Mouse (Mus musculus): Measurements from ENCODE around the gene Gm9758. TPM values are rescaled to one million over a fixed set of nuclear protein-coding genes. Genes with fewer than 3 reads are reported as not detected.
"Not testable (repeated sequence)": the region's sequence is repeated elsewhere in the genome, so short reads cannot be mapped to it uniquely, and the experiment has no call there.

Gene Gm9758
- not detected for total RNA-seq (2018; cell fraction: chromatin; rRNA removed)
- not detected for total RNA-seq (2018; cell fraction: cytosol; rRNA removed)
- not detected for total RNA-seq (2018; cell fraction: nucleus; rRNA removed)
- polyA plus RNA-seq (2018): not detected in 3 replicates

- H3K79me2 ChIP-seq (ENCODE audit: inconsistent target); H3K27ac ChIP-seq; H3K36me3 ChIP-seq (ENCODE audit: inconsistent target); H3K4me3 ChIP-seq (ENCODE audit: inconsistent target): not testable (repeated sequence)
- no CpG with 5 or more reads among the region's 1 CpGs for WGBS (ENCODE audit: missing documents)
These were observed at the start of gene Gm9758 for GRCm38 (mm10) chr5:14914799-14915198. Gene Gm9758 (minus strand): TSS chr5:14914899.

GRCm38 (mm10) chr5:14963821-14964220 is 49.1 kb upstream of the Gm9758 start:
- H3K4me3 ChIP-seq (ENCODE audit: inconsistent target); H3K27ac ChIP-seq; H3K36me3 ChIP-seq (ENCODE audit: inconsistent target); H3K79me2 ChIP-seq (ENCODE audit: inconsistent target): not testable (repeated sequence)
- 84% methylated on average over 8 of the region's 13 CpGs for WGBS (ENCODE audit: missing documents)

- not testable (repeated sequence) for H3K27ac ChIP-seq; H3K36me3 ChIP-seq (ENCODE audit: inconsistent target); H3K4me3 ChIP-seq (ENCODE audit: inconsistent target); H3K79me2 ChIP-seq (ENCODE audit: inconsistent target)
- 87% methylated on average over 3 of the region's 4 CpGs for WGBS (ENCODE audit: missing documents)
These were observed 46.8 kb upstream of the Gm9758 start for GRCm38 (mm10) chr5:14961502-14961901.

DNA sequence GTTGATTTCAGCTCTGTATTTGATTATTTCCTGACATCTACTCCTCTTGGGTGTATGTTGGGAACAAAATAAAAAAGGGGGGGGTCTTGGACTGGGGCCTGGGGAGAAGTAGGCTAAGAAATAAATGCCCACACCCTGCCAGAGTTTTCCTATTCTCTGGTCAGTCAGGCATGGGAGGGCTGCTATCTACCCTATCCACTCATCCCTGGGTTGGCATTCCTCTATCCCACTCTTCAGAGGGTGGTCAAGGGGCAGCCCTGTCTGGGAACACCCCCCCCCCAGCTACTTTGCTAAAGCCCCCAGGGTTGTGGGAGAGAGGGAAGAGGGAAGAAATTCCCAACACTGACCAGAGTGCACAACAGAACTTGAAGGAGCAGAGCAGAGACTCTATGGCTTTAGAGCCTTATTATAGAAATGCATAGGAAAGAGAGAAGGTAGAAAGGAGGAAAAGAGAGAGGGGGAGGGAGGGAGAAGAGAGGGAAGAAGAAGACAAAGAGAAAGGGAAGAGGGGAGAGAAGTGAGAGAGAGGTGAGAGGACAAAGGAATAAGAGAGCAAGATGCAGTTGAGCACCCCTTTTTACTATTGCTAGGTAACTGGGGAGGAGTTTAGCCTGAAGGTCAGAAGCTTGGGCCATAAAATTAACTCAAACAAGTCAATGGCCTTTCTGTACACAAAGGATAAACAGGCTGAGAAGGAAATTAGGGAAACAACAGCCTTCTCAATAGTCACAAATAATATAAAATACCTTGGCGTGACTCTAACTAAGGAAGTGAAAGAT is 41.4 kb upstream of the Gm9758 start:
- not testable (repeated sequence) for H3K27ac ChIP-seq; H3K36me3 ChIP-seq (ENCODE audit: inconsistent target); H3K79me2 ChIP-seq (ENCODE audit: inconsistent target); H3K4me3 ChIP-seq (ENCODE audit: inconsistent target)
- no CpG with 5 or more reads among the region's 1 CpGs for WGBS (ENCODE audit: missing documents)

DNA sequence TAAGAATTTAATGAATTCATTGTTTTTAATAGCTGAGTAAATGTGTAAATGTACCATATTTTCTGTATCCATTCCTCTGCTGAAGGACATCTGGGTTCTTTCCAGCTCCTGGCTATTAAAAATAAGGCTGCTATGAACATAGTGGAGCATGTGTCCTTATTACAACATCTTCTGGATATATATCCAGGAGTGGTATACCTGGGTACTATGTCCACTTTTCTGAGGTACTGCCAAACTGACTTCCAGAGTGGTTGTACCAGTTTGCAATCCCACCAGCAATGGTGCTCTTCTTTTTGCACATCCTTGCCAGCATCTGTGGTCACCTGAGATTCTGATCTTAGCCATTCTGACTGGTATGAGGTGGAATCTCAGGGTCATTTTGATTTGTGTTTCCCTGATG is 38.9 kb upstream of the Gm9758 start:
- H3K4me3 ChIP-seq (ENCODE audit: inconsistent target); H3K79me2 ChIP-seq (ENCODE audit: inconsistent target); H3K27ac ChIP-seq; H3K36me3 ChIP-seq (ENCODE audit: inconsistent target): not testable (repeated sequence)

DNA sequence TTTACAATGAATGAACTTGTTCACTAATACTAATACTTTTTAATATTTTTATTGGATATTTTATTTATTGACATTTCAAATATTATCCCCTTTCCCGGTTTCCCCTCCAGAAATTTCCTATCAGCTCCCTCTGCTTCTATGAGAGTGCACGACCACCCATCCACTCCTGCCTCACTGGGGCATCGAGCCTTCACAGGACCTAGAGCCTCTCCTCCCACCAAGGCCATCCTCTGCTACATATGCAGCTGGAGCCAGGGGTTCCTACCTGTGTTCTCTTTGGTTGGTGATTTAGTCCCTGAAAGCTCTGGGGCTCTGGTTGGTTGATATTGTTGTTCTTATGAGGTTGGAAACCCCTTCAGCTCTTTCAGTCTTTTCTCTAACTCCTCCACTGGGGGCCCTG is 38.0 kb upstream of the Gm9758 start:
- not testable (repeated sequence) for H3K36me3 ChIP-seq (ENCODE audit: inconsistent target); H3K4me3 ChIP-seq (ENCODE audit: inconsistent target); H3K79me2 ChIP-seq (ENCODE audit: inconsistent target); H3K27ac ChIP-seq
- WGBS (ENCODE audit: missing documents): 84% methylated on average over 3 of the region's 3 CpGs

GRCm38 (mm10) chr5:14951822-14952221 is 37.1 kb upstream of the Gm9758 start:
- H3K4me3 ChIP-seq (ENCODE audit: inconsistent target); H3K79me2 ChIP-seq (ENCODE audit: inconsistent target): not testable (repeated sequence)

GRCm38 (mm10) chr5:14947482-14948198 is 32.9 kb upstream of the Gm9758 start:
- H3K27ac ChIP-seq; H3K79me2 ChIP-seq (ENCODE audit: inconsistent target); H3K36me3 ChIP-seq (ENCODE audit: inconsistent target); H3K4me3 ChIP-seq (ENCODE audit: inconsistent target): not testable (repeated sequence)
- WGBS (ENCODE audit: missing documents): 80% methylated on average over 2 of the region's 4 CpGs

More at GRCm38 (mm10) chr5:14951822-14952221, 37.1 kb upstream of the Gm9758 start:
- WGBS (ENCODE audit: missing documents): 66% methylated on average over 7 of the region's 7 CpGs
- not testable (repeated sequence) for H3K36me3 ChIP-seq (ENCODE audit: inconsistent target); H3K27ac ChIP-seq

GRCm38 (mm10) chr5:14945524-14945923 is 30.8 kb upstream of the Gm9758 start:
- not testable (repeated sequence) for H3K79me2 ChIP-seq (ENCODE audit: inconsistent target); H3K36me3 ChIP-seq (ENCODE audit: inconsistent target); H3K27ac ChIP-seq; H3K4me3 ChIP-seq (ENCODE audit: inconsistent target)
- 84% methylated on average over 2 of the region's 4 CpGs for WGBS (ENCODE audit: missing documents)

DNA sequence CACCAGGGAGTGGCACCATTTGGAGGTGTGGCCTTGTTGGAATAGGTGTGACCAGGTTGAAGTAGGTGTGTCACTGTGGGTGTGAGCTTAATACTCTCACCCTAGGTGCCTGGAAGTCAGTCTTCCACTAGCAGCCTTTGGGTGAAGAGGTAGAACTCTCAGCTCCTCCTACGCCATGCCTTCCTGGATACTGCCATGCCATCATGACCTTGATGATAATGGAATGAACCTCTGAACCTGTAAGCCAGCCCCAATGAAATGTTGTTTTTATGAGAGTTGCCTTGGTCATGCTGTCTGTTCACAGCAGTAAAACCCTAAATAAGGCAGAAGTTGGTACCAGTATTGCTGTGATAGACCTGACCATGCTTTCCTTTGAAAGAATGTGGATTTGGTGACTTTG is 26.3 kb upstream of the Gm9758 start:
- WGBS (ENCODE audit: missing documents): 100% methylated on average over 1 of the region's 1 CpGs

DNA sequence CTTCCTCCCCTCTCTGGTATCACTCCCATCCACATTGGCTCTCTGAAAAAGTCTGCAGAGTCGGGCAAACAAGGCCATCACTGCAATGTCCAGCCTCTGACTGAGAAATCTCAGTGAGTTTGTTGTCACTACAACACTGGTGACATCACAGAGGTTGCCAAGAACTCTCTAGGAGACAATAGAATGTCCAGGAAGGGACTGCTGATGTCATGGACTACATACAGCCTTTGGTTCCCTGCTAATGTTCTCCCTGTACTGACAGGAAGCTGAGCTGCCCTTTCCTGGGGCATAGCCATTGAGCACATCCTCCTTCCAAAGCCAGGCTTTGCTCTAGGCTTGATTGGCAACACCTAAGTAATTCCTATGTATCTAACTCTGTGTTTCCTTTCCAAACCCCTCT is 23.6 kb upstream of the Gm9758 start, which contains the start of gene Speer4e:
Gene Speer4e (minus strand): TSS at position 101 of the 400 bp plus-strand sequence.
- H3K36me3 ChIP-seq (ENCODE audit: inconsistent target); H3K4me3 ChIP-seq (ENCODE audit: inconsistent target); H3K79me2 ChIP-seq (ENCODE audit: inconsistent target); H3K27ac ChIP-seq: not testable (repeated sequence)
- 18% methylated on average over 1 of the region's 1 CpGs for WGBS (ENCODE audit: missing documents)

More for the DNA sequence above, 26.3 kb upstream of the Gm9758 start:
- H3K79me2 ChIP-seq (ENCODE audit: inconsistent target); H3K27ac ChIP-seq; H3K36me3 ChIP-seq (ENCODE audit: inconsistent target); H3K4me3 ChIP-seq (ENCODE audit: inconsistent target): not testable (repeated sequence)

DNA sequence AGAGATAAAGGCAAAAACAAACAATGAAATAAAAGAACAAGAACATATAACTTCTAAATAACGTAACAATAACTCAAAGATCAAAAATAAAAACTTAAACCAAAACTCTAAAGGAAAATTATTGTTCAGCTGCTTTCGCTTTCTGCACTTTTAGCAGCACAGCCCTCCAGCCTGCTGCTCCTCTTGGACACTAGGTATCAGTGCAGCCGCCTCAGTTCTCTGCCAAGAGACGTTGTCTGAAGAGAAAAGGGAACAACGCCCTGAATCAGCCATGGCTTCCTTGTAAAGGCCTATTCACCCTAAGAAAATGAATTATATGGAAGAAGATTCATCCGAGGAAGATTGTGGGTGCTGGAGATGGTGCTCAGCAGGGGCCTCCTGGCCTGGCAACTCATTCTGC is 19.0 kb upstream of the Gm9758 start:
- H3K36me3 ChIP-seq (ENCODE audit: inconsistent target); H3K79me2 ChIP-seq (ENCODE audit: inconsistent target); H3K4me3 ChIP-seq (ENCODE audit: inconsistent target); H3K27ac ChIP-seq: not testable (repeated sequence)
- WGBS (ENCODE audit: missing documents): 78% methylated on average over 3 of the region's 6 CpGs

GRCm38 (mm10) chr5:14927047-14927446 is 12.3 kb upstream of the Gm9758 start:
- H3K27ac ChIP-seq; H3K36me3 ChIP-seq (ENCODE audit: inconsistent target); H3K4me3 ChIP-seq (ENCODE audit: inconsistent target); H3K79me2 ChIP-seq (ENCODE audit: inconsistent target): not testable (repeated sequence)
- WGBS (ENCODE audit: missing documents): 33% methylated on average over 4 of the region's 4 CpGs

DNA sequence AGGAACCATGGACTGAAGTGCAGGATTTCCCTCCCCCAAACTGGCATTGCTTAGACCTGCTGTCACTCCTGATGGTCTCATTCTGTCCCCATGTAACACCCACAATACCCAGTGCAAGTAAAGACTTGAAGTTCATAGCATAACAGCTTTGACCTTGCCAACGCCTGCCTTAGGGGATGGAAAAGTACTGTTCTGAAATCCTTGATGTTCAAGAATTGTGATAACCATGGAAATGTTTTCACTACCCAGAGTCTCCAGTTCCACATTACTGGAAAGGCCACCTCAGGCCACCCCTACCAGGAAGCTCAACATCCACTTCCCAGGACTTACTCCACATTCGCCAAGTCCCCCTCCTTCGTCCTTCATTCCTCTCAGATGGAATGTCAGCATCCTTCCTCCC is 338 bp downstream of the Gm9758 start:
- not testable (repeated sequence) for H3K27ac ChIP-seq; H3K4me3 ChIP-seq (ENCODE audit: inconsistent target); H3K79me2 ChIP-seq (ENCODE audit: inconsistent target); H3K36me3 ChIP-seq (ENCODE audit: inconsistent target)
- 79% methylated on average over 2 of the region's 3 CpGs for WGBS (ENCODE audit: missing documents)

GRCm38 (mm10) chr5:14903539-14903938 is 11.2 kb downstream of the Gm9758 start:
- not testable (repeated sequence) for H3K27ac ChIP-seq; H3K79me2 ChIP-seq (ENCODE audit: inconsistent target); H3K36me3 ChIP-seq (ENCODE audit: inconsistent target); H3K4me3 ChIP-seq (ENCODE audit: inconsistent target)
- WGBS (ENCODE audit: missing documents): 2% methylated on average over 2 of the region's 3 CpGs

All from macrophage (primary cell).